Mouse (Mus musculus): ENCODE data around the gene Gar1. TPM values are rescaled to one million over a fixed set of nuclear protein-coding genes. Genes with fewer than 3 reads are reported as not detected.

Gar1 gene
- polyA plus RNA-seq (2014; fragmentation: Nextera tagmentation; extraction: Ambion mirVana) = 25.0 and 28.1 TPM in 2 replicates

DNA sequence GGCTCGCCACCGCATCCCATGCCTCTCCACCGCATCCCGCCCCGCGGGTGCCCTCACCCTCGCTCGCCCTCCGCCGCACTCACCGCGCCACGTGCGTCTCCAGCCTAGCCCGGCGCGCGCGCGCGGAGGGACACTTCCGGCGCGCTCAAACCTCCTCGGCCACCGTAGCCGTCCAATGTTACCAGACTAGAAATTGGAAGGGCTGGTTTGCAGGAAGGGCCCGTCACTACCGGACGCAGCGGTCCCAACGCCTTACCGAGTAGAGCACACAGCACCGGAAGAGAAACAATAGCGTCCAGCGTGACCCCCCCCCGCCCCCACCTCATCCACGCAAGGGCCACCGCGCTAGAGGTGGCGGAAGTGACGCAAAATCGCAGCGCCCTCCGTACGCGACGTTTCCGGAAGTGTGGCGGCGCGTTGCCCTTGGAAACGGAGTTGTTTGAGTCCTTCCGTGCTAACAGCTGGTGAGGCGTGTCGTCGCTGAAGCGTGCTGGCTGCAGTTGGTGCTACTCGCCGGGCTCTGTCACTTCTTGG, at the start of gene Gar1:
Gene Gar1 (minus strand): TSS at position 362 of the 534 bp plus-strand sequence.
- Histone ChIP-seq H3K4me3 (ENCODE audit: low read depth, low read length) (peak within 1 kb of the TSS; percentile 75), H3K36me3 (ENCODE audit: control insufficient read depth, insufficient read depth, low read length) (peaks cover 13% of the 10 kb centered on the region), H3K9me3 (replicated peaks; ENCODE audit: control insufficient read depth, low read length) (no peaks in the 10 kb centered on the region), H3K27me3 (replicated peaks; ENCODE audit: control insufficient read depth, insufficient read depth, low read length) (no peaks in the 10 kb centered on the region), H3K9ac (ENCODE audit: low read length) (peak within 1 kb of the TSS; percentile 72), H3K27ac (ENCODE audit: low read depth, low read length) (peak within 1 kb of the TSS; percentile 91), H3K4me2 (ENCODE audit: low read length) (peak within 1 kb of the TSS; percentile 69), H3K4me1 (ENCODE audit: control insufficient read depth, insufficient read depth, low read length) (peaks cover 8% of the 10 kb centered on the region)
- peak; percentile 97 for ATAC-seq
- WGBS = under 1% methylated on average over 60 of the region's 60 CpGs
- peak; percentile 99 for DNase-seq (ENCODE audit: low spot score)

DNA sequence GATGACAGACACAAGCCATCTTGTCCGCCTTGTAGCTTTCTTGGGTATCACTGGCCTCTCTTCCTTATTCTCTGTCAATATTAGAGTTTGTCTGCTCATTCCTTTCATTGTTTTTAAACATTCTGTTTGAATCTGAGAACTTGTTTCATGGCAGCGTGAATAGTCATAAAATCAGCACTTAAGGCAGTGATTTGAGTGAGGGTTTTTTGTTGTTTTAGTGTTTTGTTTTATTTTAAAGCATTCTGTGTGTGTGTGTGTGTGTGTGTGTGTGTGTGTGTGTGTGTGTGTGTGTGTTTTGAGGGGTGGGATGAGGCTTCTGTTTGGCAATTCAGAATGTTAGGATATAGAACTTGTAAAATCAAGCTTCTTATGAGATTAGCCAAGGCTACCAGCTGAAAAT, 48.7 kb upstream of the Gar1 start:
- 62% methylated on average over 2 of the region's 2 CpGs for WGBS
- DNase-seq (ENCODE audit: low spot score) = no peak

DNA sequence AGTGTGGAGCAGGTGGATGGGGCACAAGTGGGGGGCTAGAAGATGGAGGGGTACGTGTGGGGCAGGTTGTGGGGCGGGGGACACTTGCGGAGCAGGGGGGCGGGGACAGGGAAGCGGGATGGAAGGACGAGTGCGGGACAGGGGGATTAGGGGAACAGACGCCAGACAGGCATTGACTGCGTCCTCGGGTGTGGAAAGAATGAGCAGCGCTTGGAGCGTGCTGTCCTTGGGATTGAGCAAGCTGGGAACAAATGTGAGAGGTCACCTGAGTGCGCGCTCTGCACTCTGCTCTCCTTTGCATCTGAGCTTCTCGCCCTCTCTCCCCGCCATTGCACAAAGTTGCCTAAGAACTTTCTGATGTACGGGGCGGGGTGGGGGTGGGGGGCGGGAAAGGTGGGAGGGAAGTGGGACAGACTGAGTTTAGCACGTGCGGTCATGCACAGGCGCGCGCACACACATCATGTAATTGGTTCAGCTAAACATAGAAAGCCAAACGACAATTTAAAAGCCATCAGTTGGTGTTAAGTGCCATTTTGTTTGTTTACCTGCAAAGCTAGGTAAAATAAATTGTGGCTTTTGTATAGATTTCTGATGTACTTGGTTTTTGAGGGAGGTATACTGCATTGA, 48.0 kb upstream of the Gar1 start:
- Histone ChIP-seq H3K4me3 (ENCODE audit: low read depth, low read length) (peak overlapping the region; percentile 63), H3K27ac (ENCODE audit: low read depth, low read length) (peak overlapping the region; percentile 86; the same call in 1 of the 2 replicates), H3K4me1 (ENCODE audit: control insufficient read depth, insufficient read depth, low read length) (0 out of 2 replicates have a peak, but pooled peaks cover 3% of the 10 kb centered on the region), H3K36me3 (ENCODE audit: control insufficient read depth, insufficient read depth, low read length) (no peaks in the 10 kb centered on the region), H3K4me2 (ENCODE audit: low read length) (peak overlapping the region; percentile 83), H3K9ac (ENCODE audit: low read length) (peak overlapping the region; percentile 79), H3K27me3 (replicated peaks; ENCODE audit: control insufficient read depth, insufficient read depth, low read length) (no peaks in the 10 kb centered on the region), H3K9me3 (replicated peaks; ENCODE audit: control insufficient read depth, low read length) (no peaks in the 10 kb centered on the region)
- under 1% methylated on average over 25 of the region's 25 CpGs for WGBS
- DNase-seq (ENCODE audit: low spot score) (peak; percentile 54), ATAC-seq (peak; percentile 58)

More for the DNA sequence above, 48.7 kb upstream of the Gar1 start:
- Histone ChIP-seq H3K4me2 (ENCODE audit: low read length) (peak overlapping the region; percentile 83), H3K27ac (ENCODE audit: low read depth, low read length) (no peak overlapping the region), H3K4me1 (ENCODE audit: control insufficient read depth, insufficient read depth, low read length) (0 out of 2 replicates have a peak, but pooled peaks cover 3% of the 10 kb centered on the region), H3K9me3 (replicated peaks; ENCODE audit: control insufficient read depth, low read length) (no peaks in the 10 kb centered on the region), H3K4me3 (ENCODE audit: low read depth, low read length) (no peak overlapping the region), H3K36me3 (ENCODE audit: control insufficient read depth, insufficient read depth, low read length) (no peaks in the 10 kb centered on the region), H3K27me3 (replicated peaks; ENCODE audit: control insufficient read depth, insufficient read depth, low read length) (no peaks in the 10 kb centered on the region), H3K9ac (ENCODE audit: low read length) (no peak overlapping the region)
- no peak for ATAC-seq

DNA sequence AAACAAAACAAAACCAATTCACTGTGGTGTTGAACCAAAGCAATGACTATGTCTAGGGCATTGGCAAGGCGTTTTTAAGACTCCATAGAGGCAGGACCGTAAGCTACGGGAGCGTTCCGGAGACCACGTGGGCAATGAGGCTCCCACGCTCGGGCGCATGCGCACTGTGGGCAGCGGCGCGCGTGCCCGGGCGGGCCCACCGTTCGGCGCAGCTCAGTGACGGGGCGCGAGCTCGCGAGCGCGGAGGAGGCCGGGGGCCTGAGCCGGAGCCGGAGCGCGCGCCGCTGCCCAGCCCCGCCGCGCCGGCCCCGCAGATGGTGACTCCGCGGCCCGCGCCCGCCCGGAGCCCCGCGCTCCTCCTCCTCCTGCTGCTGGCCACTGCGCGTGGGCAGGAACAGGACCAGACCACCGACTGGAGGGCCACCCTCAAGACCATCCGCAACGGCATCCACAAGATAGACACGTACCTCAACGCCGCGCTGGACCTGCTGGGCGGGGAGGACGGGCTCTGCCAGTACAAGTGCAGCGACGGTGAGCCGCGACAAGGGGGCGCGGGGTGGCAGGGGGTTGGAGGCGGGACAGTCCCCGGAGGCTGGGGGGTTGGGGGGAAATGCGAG, 47.3 kb upstream of the Gar1 start, which contains the start of gene Pla2g12a:
Gene Pla2g12a (plus strand): TSS at position 202 of the 617 bp plus-strand sequence.
- H3K9ac ChIP-seq (ENCODE audit: low read length) = peak within 1 kb of the TSS; percentile 79
- H3K27ac ChIP-seq (ENCODE audit: low read depth, low read length) = peak within 1 kb of the TSS; percentile 86
- H3K9me3 ChIP-seq (replicated peaks; ENCODE audit: control insufficient read depth, low read length) = no peaks in the 10 kb centered on the region
- DNase-seq (ENCODE audit: low spot score) = peak; percentile 95
- H3K27me3 ChIP-seq (replicated peaks; ENCODE audit: control insufficient read depth, insufficient read depth, low read length) = no peaks in the 10 kb centered on the region
- no peaks in the 10 kb centered on the region for H3K36me3 ChIP-seq (ENCODE audit: control insufficient read depth, insufficient read depth, low read length)
- peak within 1 kb of the TSS; percentile 63 for H3K4me3 ChIP-seq (ENCODE audit: low read depth, low read length)
- 0 out of 2 replicates have a peak, but pooled peaks cover 3% of the 10 kb centered on the region for H3K4me1 ChIP-seq (ENCODE audit: control insufficient read depth, insufficient read depth, low read length)
- under 1% methylated on average over 57 of the region's 66 CpGs for WGBS
- peak within 1 kb of the TSS; percentile 83 for H3K4me2 ChIP-seq (ENCODE audit: low read length)
- ATAC-seq = peak; percentile 93

DNA sequence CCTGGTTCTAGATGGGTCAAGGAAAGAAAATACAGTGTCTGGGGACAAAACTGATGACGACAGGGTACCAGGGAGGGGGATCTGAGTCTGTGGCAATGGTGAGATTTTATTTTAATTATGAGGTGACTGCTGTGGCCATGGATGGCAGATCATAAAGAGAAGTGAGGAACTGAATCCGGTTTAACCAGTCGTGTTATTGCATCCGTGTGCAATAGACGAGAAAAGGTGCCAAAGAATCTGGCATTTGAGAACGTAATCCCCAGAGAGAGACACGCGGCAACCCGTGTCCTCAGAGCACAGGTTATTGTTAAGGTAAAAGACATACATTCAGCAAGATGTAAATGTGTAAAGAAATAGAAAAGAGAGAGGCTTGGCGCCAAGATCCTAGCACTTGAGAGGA, 46.1 kb upstream of the Gar1 start:
- no peak overlapping the region for H3K4me2 ChIP-seq (ENCODE audit: low read length)
- H3K27me3 ChIP-seq (replicated peaks; ENCODE audit: control insufficient read depth, insufficient read depth, low read length) = no peaks in the 10 kb centered on the region
- H3K9me3 ChIP-seq (replicated peaks; ENCODE audit: control insufficient read depth, low read length) = no peaks in the 10 kb centered on the region
- H3K4me3 ChIP-seq (ENCODE audit: low read depth, low read length) = no peak overlapping the region
- DNase-seq (ENCODE audit: low spot score) (no peak), ATAC-seq (no peak)
- no peak overlapping the region for H3K9ac ChIP-seq (ENCODE audit: low read length)
- no peak overlapping the region for H3K27ac ChIP-seq (ENCODE audit: low read depth, low read length)
- H3K36me3 ChIP-seq (ENCODE audit: control insufficient read depth, insufficient read depth, low read length) = no peaks in the 10 kb centered on the region
- 0 out of 2 replicates have a peak, but pooled peaks cover 3% of the 10 kb centered on the region for H3K4me1 ChIP-seq (ENCODE audit: control insufficient read depth, insufficient read depth, low read length)
- WGBS = 77% methylated on average over 10 of the region's 10 CpGs

DNA sequence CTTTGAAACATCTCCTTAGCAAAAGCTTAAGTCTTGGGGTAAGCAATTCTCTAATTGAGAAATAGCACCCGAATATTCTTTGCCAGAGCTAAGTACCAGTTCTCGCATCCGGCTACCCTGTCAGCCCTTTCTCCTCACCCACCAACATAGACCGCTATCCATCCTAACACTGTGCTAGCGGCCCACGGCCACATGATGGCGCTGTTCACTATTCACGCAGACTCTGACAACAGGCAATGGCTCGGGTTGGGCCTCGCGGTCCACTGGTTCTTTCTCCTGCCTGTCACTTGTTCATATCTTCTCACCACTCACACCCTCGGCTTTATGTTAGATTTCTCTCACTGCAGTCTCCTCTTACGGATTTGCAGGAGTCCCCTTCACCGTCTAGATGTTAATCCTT, 32.5 kb upstream of the Gar1 start:
- no peak overlapping the region for H3K4me3 ChIP-seq (ENCODE audit: low read depth, low read length)
- no peaks in the 10 kb centered on the region for H3K27me3 ChIP-seq (replicated peaks; ENCODE audit: control insufficient read depth, insufficient read depth, low read length)
- no peak overlapping the region for H3K27ac ChIP-seq (ENCODE audit: low read depth, low read length)
- no peak overlapping the region for H3K9ac ChIP-seq (ENCODE audit: low read length)
- WGBS = 53% methylated on average over 14 of the region's 14 CpGs
- H3K4me2 ChIP-seq (ENCODE audit: low read length) = no peak overlapping the region
- ATAC-seq (no peak), DNase-seq (ENCODE audit: low spot score) (no peak)
- no peaks in the 10 kb centered on the region for H3K9me3 ChIP-seq (replicated peaks; ENCODE audit: control insufficient read depth, low read length)
- no peaks in the 10 kb centered on the region for H3K4me1 ChIP-seq (ENCODE audit: control insufficient read depth, insufficient read depth, low read length)
- no peaks in the 10 kb centered on the region for H3K36me3 ChIP-seq (ENCODE audit: control insufficient read depth, insufficient read depth, low read length)

DNA sequence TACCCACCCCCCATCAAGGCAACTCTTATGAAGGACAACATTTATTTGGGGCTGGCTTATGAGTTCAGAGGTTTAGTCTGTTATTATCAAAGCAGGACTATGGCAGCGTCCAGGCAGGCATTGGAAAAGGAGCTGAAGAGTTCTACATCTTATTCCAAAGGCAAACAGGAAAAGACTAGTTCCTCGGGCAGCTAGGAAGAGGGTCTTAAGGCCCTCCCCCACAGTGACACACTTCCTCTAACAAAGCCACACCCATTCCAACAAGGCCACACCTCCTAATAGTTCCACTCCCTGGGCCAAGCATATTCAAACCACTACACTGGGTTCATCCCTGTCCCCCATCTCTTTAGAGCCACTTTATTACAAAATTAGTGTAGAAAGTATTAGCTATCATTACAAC, 31.4 kb upstream of the Gar1 start:
- Histone ChIP-seq H3K9ac (ENCODE audit: low read length) (no peak overlapping the region), H3K36me3 (ENCODE audit: control insufficient read depth, insufficient read depth, low read length) (no peaks in the 10 kb centered on the region), H3K27me3 (replicated peaks; ENCODE audit: control insufficient read depth, insufficient read depth, low read length) (no peaks in the 10 kb centered on the region), H3K9me3 (replicated peaks; ENCODE audit: control insufficient read depth, low read length) (no peaks in the 10 kb centered on the region), H3K27ac (ENCODE audit: low read depth, low read length) (no peak overlapping the region), H3K4me2 (ENCODE audit: low read length) (no peak overlapping the region), H3K4me1 (ENCODE audit: control insufficient read depth, insufficient read depth, low read length) (no peaks in the 10 kb centered on the region), H3K4me3 (ENCODE audit: low read depth, low read length) (no peak overlapping the region)
- ATAC-seq (no peak), DNase-seq (ENCODE audit: low spot score) (no peak)
- WGBS = 83% methylated on average over 2 of the region's 2 CpGs

DNA sequence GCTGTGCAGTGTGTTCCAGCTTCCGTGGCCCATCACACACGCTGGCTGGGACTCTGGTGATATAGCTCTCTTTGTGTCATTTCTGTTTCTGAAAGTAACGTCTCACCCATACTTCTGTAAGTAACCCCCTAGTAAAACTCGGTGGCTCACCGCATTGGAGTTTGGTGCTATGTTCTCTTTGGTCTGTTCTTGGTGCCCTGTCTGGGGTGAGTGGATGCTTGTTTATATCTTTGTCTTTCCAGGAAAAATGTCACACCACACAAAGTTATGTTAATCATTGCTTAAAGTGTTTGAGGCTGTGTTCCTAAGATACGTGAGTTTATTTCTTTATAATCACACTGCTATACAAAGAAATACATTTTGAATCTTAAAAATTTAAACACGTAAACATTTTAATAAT, 15.7 kb upstream of the Gar1 start:
- H3K27ac ChIP-seq (ENCODE audit: low read depth, low read length) = no peak overlapping the region
- ATAC-seq (no peak), DNase-seq (ENCODE audit: low spot score) (no peak)
- H3K4me1 ChIP-seq (ENCODE audit: control insufficient read depth, insufficient read depth, low read length) = no peaks in the 10 kb centered on the region
- no peaks in the 10 kb centered on the region for H3K36me3 ChIP-seq (ENCODE audit: control insufficient read depth, insufficient read depth, low read length)
- H3K4me3 ChIP-seq (ENCODE audit: low read depth, low read length) = no peak overlapping the region
- no peaks in the 10 kb centered on the region for H3K27me3 ChIP-seq (replicated peaks; ENCODE audit: control insufficient read depth, insufficient read depth, low read length)
- no peaks in the 10 kb centered on the region for H3K9me3 ChIP-seq (replicated peaks; ENCODE audit: control insufficient read depth, low read length)
- no peak overlapping the region for H3K9ac ChIP-seq (ENCODE audit: low read length)
- H3K4me2 ChIP-seq (ENCODE audit: low read length) = no peak overlapping the region
- WGBS = 84% methylated on average over 7 of the region's 7 CpGs

DNA sequence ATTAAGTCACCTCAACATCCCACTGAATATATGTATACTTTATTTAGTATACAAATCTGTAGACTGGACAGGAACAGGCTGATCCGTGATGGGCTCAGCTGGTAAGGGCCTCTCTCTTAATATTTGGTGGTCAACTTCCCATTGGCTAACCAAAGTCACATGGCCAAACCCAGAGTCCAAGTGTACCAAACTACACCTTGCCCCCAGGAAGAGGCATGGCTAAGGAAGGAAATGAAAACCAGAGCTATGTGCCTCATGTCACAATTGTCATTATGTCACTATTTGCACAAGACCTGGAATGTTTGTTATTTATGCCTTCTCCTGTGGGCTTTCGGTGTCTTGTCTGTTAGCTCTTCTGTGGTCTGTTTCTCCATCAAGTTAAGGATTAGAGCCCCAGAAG, 14.7 kb upstream of the Gar1 start:
- DNase-seq (ENCODE audit: low spot score) (no peak), ATAC-seq (no peak)
- Histone ChIP-seq H3K9ac (ENCODE audit: low read length) (no peak overlapping the region), H3K27me3 (replicated peaks; ENCODE audit: control insufficient read depth, insufficient read depth, low read length) (no peaks in the 10 kb centered on the region), H3K4me3 (ENCODE audit: low read depth, low read length) (no peak overlapping the region), H3K4me2 (ENCODE audit: low read length) (no peak overlapping the region), H3K4me1 (ENCODE audit: control insufficient read depth, insufficient read depth, low read length) (no peaks in the 10 kb centered on the region), H3K36me3 (ENCODE audit: control insufficient read depth, insufficient read depth, low read length) (no peaks in the 10 kb centered on the region), H3K9me3 (replicated peaks; ENCODE audit: control insufficient read depth, low read length) (no peaks in the 10 kb centered on the region), H3K27ac (ENCODE audit: low read depth, low read length) (no peak overlapping the region)
- 86% methylated on average over 2 of the region's 2 CpGs for WGBS

Data from forebrain, embryonic 14.5 days (tissue).